Mouse (Mus musculus) heart, adult 8-10 months (tissue): ENCODE results near the gene Has3. TPM values are rescaled to one million over a fixed set of nuclear protein-coding genes. Genes with fewer than 3 reads are reported as not detected.
"Not testable (repeated sequence)": the region's sequence is repeated elsewhere in the genome, so short reads cannot be mapped to it uniquely, and the experiment has no call there.

ENCODE experiments used
- DNase-seq: peaks from one replicate; pipeline ENCODE4 v3.0.0; 2022; ENCODE audit warnings: low spot score
- total RNA-seq, 4 experiments: library from RNA; stranded (reverse); gene quantifications; 2 replicates each; pipeline ENCODE4 v1.2.4; 2022

The Has3 gene
- 1 to 10 TPM in 2 of 4 experiments, under 1 TPM in 2; 0.62 to 1.3 (median 1.0) TPM for total RNA-seq

GRCm38 (mm10) chr8:106870051-106870450 lies at the start of gene Has3:
TSS of gene Has3 (plus strand) at chr8:106870242.
- DNase-seq: no peak

GRCm38 (mm10) chr8:106820553-106821515 lies 49.2 kb upstream of the Has3 start:
- DNase-seq: no peak

- no peak for DNase-seq
Observed at GRCm38 (mm10) chr8:106828921-106829320, 41.1 kb upstream of the Has3 start.

- peak; percentile 48 for DNase-seq
Observed at GRCm38 (mm10) chr8:106829526-106830045, 40.5 kb upstream of the Has3 start.

GRCm38 (mm10) chr8:106834899-106835298 lies 35.1 kb upstream of the Has3 start:
- DNase-seq: peak; percentile 73

- DNase-seq: no peak
Observed at GRCm38 (mm10) chr8:106836525-106836924, 33.5 kb upstream of the Has3 start.

- no peak for DNase-seq
Observed at GRCm38 (mm10) chr8:106838803-106839202, 31.2 kb upstream of the Has3 start.

- DNase-seq: peak; percentile 77
Observed at GRCm38 (mm10) chr8:106839209-106840001, 30.6 kb upstream of the Has3 start.

GRCm38 (mm10) chr8:106850034-106850433 lies 20.0 kb upstream of the Has3 start:
- no peak for DNase-seq

- DNase-seq: no peak
Observed at GRCm38 (mm10) chr8:106854534-106855241, 15.4 kb upstream of the Has3 start.

GRCm38 (mm10) chr8:106855242-106855562 lies 14.8 kb upstream of the Has3 start:
- no peak for DNase-seq

GRCm38 (mm10) chr8:106862845-106863244 lies 7.2 kb upstream of the Has3 start:
- no peak for DNase-seq

- DNase-seq: no peak
Observed at GRCm38 (mm10) chr8:106865354-106865753, 4.7 kb upstream of the Has3 start.

- peak; percentile 46 for DNase-seq
Observed at GRCm38 (mm10) chr8:106870537-106871327, 690 bp downstream of the Has3 start.

GRCm38 (mm10) chr8:106871328-106871926 lies 1.4 kb downstream of the Has3 start:
- DNase-seq: no peak

- peak; percentile 72 for DNase-seq
Observed at GRCm38 (mm10) chr8:106871931-106872371, 1.9 kb downstream of the Has3 start.

GRCm38 (mm10) chr8:106872454-106873034 lies 2.5 kb downstream of the Has3 start:
- no peak for DNase-seq

- DNase-seq: no peak
Observed at GRCm38 (mm10) chr8:106880121-106880707, 10.2 kb downstream of the Has3 start.

GRCm38 (mm10) chr8:106884094-106884493 lies 14.1 kb downstream of the Has3 start:
- DNase-seq: not testable (repeated sequence)
